Mouse (Mus musculus): ENCODE data around the gene Msh3. TPM values are rescaled to one million over a fixed set of nuclear protein-coding genes. Genes with fewer than 3 reads are reported as not detected.
A peak's percentile ranks its signal among the peaks of the same experiment; 100 is the strongest.
"Not testable (repeated sequence)": the region's sequence is repeated elsewhere in the genome, so short reads cannot be mapped to it uniquely, and the experiment has no call there.

The Msh3 gene
- total RNA-seq (2021): 10 to 100 TPM; 24.2 to 25.8 TPM
- long read RNA-seq, experiment 1, transcript Msh3-202 (24 exons, 3,946 nt): major isoform, 10 of 18 reads
- long read RNA-seq, experiment 1, partial matches to known transcripts: 1 of 18 reads
- long read RNA-seq, experiment 1, other reads (novel, unspliced or antisense): 5 of 18 reads
- long read RNA-seq, experiment 2, transcript Msh3-202 (24 exons, 3,946 nt): major isoform, 6 of 12 reads
- long read RNA-seq, experiment 2, partial matches to known transcripts: 0 of 12 reads
- long read RNA-seq, experiment 2, other reads (novel, unspliced or antisense): 5 of 12 reads

- Histone ChIP-seq H3K27ac (peak within 1 kb of the TSS; percentile 79), H3K4me3 (peak within 1 kb of the TSS; percentile 59)
- peak; percentile 95 to 97 for DNase-seq (ENCODE audit: extremely low spot score in 1 of 2, low spot score in 2 of 2)
- intact Hi-C loops (cut with DNase I): loop anchor here (2.0 kb wide), 3 partner anchors 70 to 176 kb away; partner anchors contain the start of genes Ankrd34b, Fam151b and Zfyve16
- peak; percentile 78 for TF ChIP-seq CTCF (IDR thresholded peaks at IDR 0.05)
Measured at GRCm38 (mm10) chr13:92354456-92355271, at the start of gene Msh3, which contains the start of gene Dhfr. TSS of gene Msh3 (minus strand) at chr13:92355003. TSS of gene Dhfr (plus strand) at chr13:92354726.

- no peak overlapping the region for H3K27ac ChIP-seq
- intact Hi-C loops (cut with DNase I): no loop called here
- no peak for TF ChIP-seq CTCF (IDR thresholded peaks at IDR 0.05)
- DNase-seq (ENCODE audit: extremely low spot score in 1 of 2, low spot score in 2 of 2): no peak
- no peak overlapping the region for H3K4me3 ChIP-seq
Measured at GRCm38 (mm10) chr13:92403496-92403895, 48.7 kb upstream of the Msh3 start.

- DNase-seq (ENCODE audit: extremely low spot score in 1 of 2, low spot score in 2 of 2): no peak
- Histone ChIP-seq H3K27ac (no peak overlapping the region), H3K4me3 (no peak overlapping the region)
- no peak for TF ChIP-seq CTCF (IDR thresholded peaks at IDR 0.05)
- intact Hi-C loops (cut with DNase I): no loop called here
Measured at GRCm38 (mm10) chr13:92402063-92402462, 47.3 kb upstream of the Msh3 start.

GRCm38 (mm10) chr13:92398491-92399384 is 43.9 kb upstream of the Msh3 start:
- intact Hi-C loops (cut with DNase I): no loop called here
- H3K27ac ChIP-seq: no peak overlapping the region
- no peak for DNase-seq (ENCODE audit: extremely low spot score in 1 of 2, low spot score in 2 of 2)
- TF ChIP-seq CTCF (IDR thresholded peaks at IDR 0.05): no peak
- H3K4me3 ChIP-seq: no peak overlapping the region

- intact Hi-C loops (cut with DNase I): no loop called here
- no peak overlapping the region for H3K27ac ChIP-seq
- TF ChIP-seq CTCF (IDR thresholded peaks at IDR 0.05): no peak
- DNase-seq (ENCODE audit: extremely low spot score in 1 of 2, low spot score in 2 of 2): no peak
- no peak overlapping the region for H3K4me3 ChIP-seq
Measured at GRCm38 (mm10) chr13:92393047-92393661, 38.4 kb upstream of the Msh3 start.

GRCm38 (mm10) chr13:92387367-92387766 is 32.6 kb upstream of the Msh3 start:
- intact Hi-C loops (cut with DNase I): no loop called here

GRCm38 (mm10) chr13:92371466-92371865 is 16.7 kb upstream of the Msh3 start:
- H3K27ac ChIP-seq; intact Hi-C loops (cut with DNase I); DNase-seq (ENCODE audit: extremely low spot score in 1 of 2, low spot score in 2 of 2); H3K4me3 ChIP-seq: not testable (repeated sequence)

More at GRCm38 (mm10) chr13:92387367-92387766, 32.6 kb upstream of the Msh3 start:
- Histone ChIP-seq H3K4me3 (no peak overlapping the region), H3K27ac (no peak overlapping the region)
- no peak for TF ChIP-seq CTCF (IDR thresholded peaks at IDR 0.05)
- no peak for DNase-seq (ENCODE audit: extremely low spot score in 1 of 2, low spot score in 2 of 2)

- intact Hi-C loops (cut with DNase I): no loop called here
- TF ChIP-seq CTCF (IDR thresholded peaks at IDR 0.05): no peak
- Histone ChIP-seq H3K27ac (no peak overlapping the region), H3K4me3 (no peak overlapping the region)
- no peak for DNase-seq (ENCODE audit: extremely low spot score in 1 of 2, low spot score in 2 of 2)
Measured at GRCm38 (mm10) chr13:92370811-92371210, 16.0 kb upstream of the Msh3 start.

- no peak for DNase-seq (ENCODE audit: extremely low spot score in 1 of 2, low spot score in 2 of 2)
- no peak overlapping the region for H3K4me3 ChIP-seq
- TF ChIP-seq CTCF (IDR thresholded peaks at IDR 0.05): no peak
- intact Hi-C loops (cut with DNase I): no loop called here
- H3K27ac ChIP-seq: no peak overlapping the region
Measured at GRCm38 (mm10) chr13:92365312-92365711, 10.5 kb upstream of the Msh3 start.

- no peak for TF ChIP-seq CTCF (IDR thresholded peaks at IDR 0.05)
- no peak overlapping the region for H3K4me3 ChIP-seq
- no peak overlapping the region for H3K27ac ChIP-seq
- intact Hi-C loops (cut with DNase I): loop anchor here (2.0 kb wide), 1 partner anchor 379 kb away; no protein-coding TSS in a partner anchor
- no peak for DNase-seq (ENCODE audit: extremely low spot score in 1 of 2, low spot score in 2 of 2)
Measured at GRCm38 (mm10) chr13:92361609-92362008, 6.8 kb upstream of the Msh3 start.

- intact Hi-C loops (cut with DNase I): no loop called here
- no peak overlapping the region for H3K27ac ChIP-seq
- no peak for DNase-seq (ENCODE audit: extremely low spot score in 1 of 2, low spot score in 2 of 2)
- TF ChIP-seq CTCF (IDR thresholded peaks at IDR 0.05): peak; percentile 58
- no peak overlapping the region for H3K4me3 ChIP-seq
Measured at GRCm38 (mm10) chr13:92357644-92358043, 2.8 kb upstream of the Msh3 start.

Measured in left cerebral cortex, adult 2 months (tissue).